Mouse (Mus musculus): Measurements from ENCODE around the gene Fbxo39. TPM values are rescaled to one million over a fixed set of nuclear protein-coding genes. Genes with fewer than 3 reads are reported as not detected.

The Fbxo39 gene
- not detected for polyA plus RNA-seq (2014; fragmentation: Illumina TruSeq; extraction: RNeasy Lipid Tissue Mini Kit (QIAGEN cat#74804); ENCODE audit: low replicate concordance)

DNA sequence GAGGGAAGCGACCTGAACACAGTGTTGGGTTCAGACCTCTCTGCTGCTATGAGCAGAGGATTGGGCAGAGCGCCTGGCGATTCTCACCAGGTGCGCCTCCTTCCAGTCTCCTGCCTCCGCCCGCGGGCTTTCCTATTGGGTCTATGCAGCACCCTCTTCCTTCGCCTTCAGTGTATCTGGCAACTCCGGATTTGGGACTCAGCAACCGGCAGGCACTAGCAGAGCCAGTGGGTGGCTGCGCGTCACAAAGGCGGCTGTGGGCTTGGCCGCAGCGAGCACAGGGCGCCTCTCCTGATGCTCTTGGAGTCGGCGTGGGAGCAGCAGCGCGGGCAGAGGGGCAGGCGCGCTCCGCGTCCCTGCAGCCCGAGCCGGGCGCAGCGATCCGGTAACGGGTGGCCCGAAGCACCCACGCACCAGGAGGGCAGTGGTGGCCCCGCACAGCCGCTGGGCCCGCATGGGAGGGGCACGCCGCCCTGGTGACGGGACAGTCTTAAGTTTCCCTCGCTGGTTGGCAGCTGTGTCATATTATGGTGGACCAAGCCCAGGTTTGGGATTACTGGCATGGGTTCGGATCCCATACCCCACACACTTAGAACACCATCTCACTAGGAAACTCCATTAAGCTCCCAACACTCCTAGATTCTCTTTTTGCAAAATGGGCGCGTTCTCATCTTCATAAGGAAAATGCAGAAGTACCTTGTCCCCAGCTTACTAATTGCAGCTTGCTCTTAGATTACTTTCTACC lies at the start of gene Fbxo39:
Gene Fbxo39 (plus strand): TSS at position 294 of the 745 bp plus-strand sequence.

DNA sequence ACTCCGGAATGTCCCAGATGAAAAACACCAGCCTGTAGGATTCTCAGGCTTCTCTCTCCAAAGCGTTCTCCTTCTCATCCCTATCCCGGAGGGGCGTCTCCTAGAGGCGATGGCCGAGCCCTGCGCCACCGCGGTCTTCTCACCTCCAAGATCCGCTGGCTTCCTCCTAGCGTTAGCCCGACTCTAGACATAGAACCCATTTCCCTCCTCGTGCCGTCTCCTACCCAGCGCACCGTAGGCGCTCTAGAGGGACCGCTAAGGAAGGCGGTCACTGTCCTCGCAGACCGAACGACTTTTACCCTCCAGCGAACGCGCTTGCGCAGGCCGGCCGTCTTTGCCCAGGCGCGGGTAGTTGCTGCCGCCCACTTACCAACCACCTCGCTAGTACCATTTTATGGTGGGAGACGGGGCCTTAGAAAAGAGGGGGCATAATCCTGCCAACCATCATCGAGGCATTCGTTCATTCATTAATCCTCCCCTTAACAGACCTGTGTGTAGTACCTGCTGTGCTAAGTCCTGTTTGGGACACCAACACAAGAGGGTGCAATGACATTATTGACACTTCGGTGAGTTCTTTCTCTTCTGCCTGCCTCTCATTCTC lies 47.2 kb upstream of the Fbxo39 start, which contains the start of gene Slc13a5:
Gene Slc13a5 (minus strand): TSS at position 263 of the 601 bp plus-strand sequence.

GRCm38 (mm10) chr11:72301334-72301733 lies 12.9 kb upstream of the Fbxo39 start, which contains the start of gene Xaf1:
Gene Xaf1 (plus strand): TSS chr11:72301629.

DNA sequence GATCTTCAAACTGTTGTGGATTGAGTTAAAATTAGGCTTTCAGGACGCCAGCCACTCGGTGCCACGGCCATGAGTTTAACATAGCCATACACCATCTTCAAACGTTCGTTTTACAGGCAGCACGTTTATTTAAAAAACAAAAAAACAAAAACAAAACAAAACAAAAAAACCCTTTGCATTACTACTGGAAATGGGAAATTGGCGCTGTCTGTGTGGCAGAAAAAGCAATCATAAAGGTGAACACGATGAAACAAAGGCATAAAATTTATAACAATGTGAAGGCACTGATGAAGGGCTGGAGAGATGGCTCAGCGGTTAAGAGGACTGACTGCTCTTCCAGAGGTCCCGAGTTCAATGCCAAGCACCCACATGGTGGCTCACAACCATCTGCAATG lies 48.1 kb downstream of the Fbxo39 start, which contains the start of gene Tekt1:
Gene Tekt1 (minus strand): TSS at position 96 of the 395 bp plus-strand sequence.

Other genes with a start within 250 kb of the Fbxo39 start
- gene Pitpnm3, start 178.7 kb upstream of the Fbxo39 start, polyA plus RNA-seq (2014; fragmentation: Illumina TruSeq; extraction: RNeasy Lipid Tissue Mini Kit (QIAGEN cat#74804); ENCODE audit: low replicate concordance): 0.33 TPM
- gene Gm43951, start 107.6 kb upstream of the Fbxo39 start, polyA plus RNA-seq (2014; fragmentation: Illumina TruSeq; extraction: RNeasy Lipid Tissue Mini Kit (QIAGEN cat#74804); ENCODE audit: low replicate concordance): not detected
- gene 4933427D14Rik, start 107.0 kb upstream of the Fbxo39 start, polyA plus RNA-seq (2014; fragmentation: Illumina TruSeq; extraction: RNeasy Lipid Tissue Mini Kit (QIAGEN cat#74804); ENCODE audit: low replicate concordance): 10.7 TPM
- gene Txndc17, start 106.9 kb upstream of the Fbxo39 start, polyA plus RNA-seq (2014; fragmentation: Illumina TruSeq; extraction: RNeasy Lipid Tissue Mini Kit (QIAGEN cat#74804); ENCODE audit: low replicate concordance): 391 TPM
- 11.3 TPM for gene Med31, start 98.9 kb upstream of the Fbxo39 start, polyA plus RNA-seq (2014; fragmentation: Illumina TruSeq; extraction: RNeasy Lipid Tissue Mini Kit (QIAGEN cat#74804); ENCODE audit: low replicate concordance)
- gene Slc13a5, start 47.2 kb upstream of the Fbxo39 start, polyA plus RNA-seq (2014; fragmentation: Illumina TruSeq; extraction: RNeasy Lipid Tissue Mini Kit (QIAGEN cat#74804); ENCODE audit: low replicate concordance): not detected
- gene Xaf1, start 12.8 kb upstream of the Fbxo39 start, polyA plus RNA-seq (2014; fragmentation: Illumina TruSeq; extraction: RNeasy Lipid Tissue Mini Kit (QIAGEN cat#74804); ENCODE audit: low replicate concordance): 56.3 TPM
- not detected for gene Tekt1, start 48.0 kb downstream of the Fbxo39 start, polyA plus RNA-seq (2014; fragmentation: Illumina TruSeq; extraction: RNeasy Lipid Tissue Mini Kit (QIAGEN cat#74804); ENCODE audit: low replicate concordance)
- 0.74 TPM for gene Smtnl2, start 97.3 kb downstream of the Fbxo39 start, polyA plus RNA-seq (2014; fragmentation: Illumina TruSeq; extraction: RNeasy Lipid Tissue Mini Kit (QIAGEN cat#74804); ENCODE audit: low replicate concordance)
- gene Ggt6, start 121.1 kb downstream of the Fbxo39 start, polyA plus RNA-seq (2014; fragmentation: Illumina TruSeq; extraction: RNeasy Lipid Tissue Mini Kit (QIAGEN cat#74804); ENCODE audit: low replicate concordance): 0.37 TPM
- gene Mybbp1a, start 126.9 kb downstream of the Fbxo39 start, polyA plus RNA-seq (2014; fragmentation: Illumina TruSeq; extraction: RNeasy Lipid Tissue Mini Kit (QIAGEN cat#74804); ENCODE audit: low replicate concordance): 13.8 TPM
- 2.1 TPM for gene Spns2, start 175.5 kb downstream of the Fbxo39 start, polyA plus RNA-seq (2014; fragmentation: Illumina TruSeq; extraction: RNeasy Lipid Tissue Mini Kit (QIAGEN cat#74804); ENCODE audit: low replicate concordance)
- not detected for gene Spns3, start 236.1 kb downstream of the Fbxo39 start, polyA plus RNA-seq (2014; fragmentation: Illumina TruSeq; extraction: RNeasy Lipid Tissue Mini Kit (QIAGEN cat#74804); ENCODE audit: low replicate concordance)

All from small intestine, adult 10 weeks (tissue).